Mouse (Mus musculus) ES-Bruce4 (cell line): Measurements from ENCODE around the gene Slfn14.

Experiments used
- CTCF ChIP-seq: IDR thresholded peaks from one replicate; pipeline ENCODE4 v1.8.1; 2011; ENCODE audit warnings: low read depth, low read length
- POLR2A ChIP-seq: IDR thresholded peaks from one replicate; pipeline ENCODE4 v1.8.1; 2011; ENCODE audit warnings: low read length; ENCODE audit not compliant: insufficient read depth

DNA sequence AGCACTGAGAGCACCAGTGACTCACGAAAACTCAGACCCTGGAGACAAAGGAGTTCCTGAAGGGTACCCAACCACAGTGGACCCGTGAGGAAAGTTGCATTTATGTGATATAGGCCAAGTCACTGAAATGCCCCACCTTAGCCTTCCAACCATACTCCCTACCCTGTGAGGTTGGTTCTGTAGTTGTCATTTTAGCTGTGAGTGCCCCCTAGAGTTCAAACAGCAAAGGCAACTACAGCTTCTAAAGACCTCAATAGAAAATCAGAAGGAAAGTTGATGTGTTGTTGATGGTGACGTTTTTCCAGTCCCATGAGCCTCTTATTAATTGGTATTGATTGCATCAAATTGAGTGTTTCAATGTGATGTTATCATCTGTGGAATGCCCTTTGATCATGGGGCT, 55.6 kb downstream of the Slfn14 start:
- TF ChIP-seq CTCF (no peak), POLR2A (no peak)
